Mouse (Mus musculus) frontal cortex, postnatal 25 days (tissue): Measurements from ENCODE around the gene Dnajc8.

Source experiments
- DNase-seq, 2 experiments: peaks; one replicate each; pipeline ENCODE4 v3.0.0; 2022; ENCODE audit warnings: low spot score in 2 of 2

The Dnajc8 gene

GRCm38 (mm10) chr4:132535406-132536121, at the start of gene Dnajc8:
Gene Dnajc8 (plus strand): TSS chr4:132535550.
- DNase-seq: peak; percentile 82 to 90

GRCm38 (mm10) chr4:132488521-132488920, 46.8 kb upstream of the Dnajc8 start:
- no peak for DNase-seq

- no peak for DNase-seq
These were observed 46.4 kb upstream of the Dnajc8 start for GRCm38 (mm10) chr4:132488976-132489375.

DNA sequence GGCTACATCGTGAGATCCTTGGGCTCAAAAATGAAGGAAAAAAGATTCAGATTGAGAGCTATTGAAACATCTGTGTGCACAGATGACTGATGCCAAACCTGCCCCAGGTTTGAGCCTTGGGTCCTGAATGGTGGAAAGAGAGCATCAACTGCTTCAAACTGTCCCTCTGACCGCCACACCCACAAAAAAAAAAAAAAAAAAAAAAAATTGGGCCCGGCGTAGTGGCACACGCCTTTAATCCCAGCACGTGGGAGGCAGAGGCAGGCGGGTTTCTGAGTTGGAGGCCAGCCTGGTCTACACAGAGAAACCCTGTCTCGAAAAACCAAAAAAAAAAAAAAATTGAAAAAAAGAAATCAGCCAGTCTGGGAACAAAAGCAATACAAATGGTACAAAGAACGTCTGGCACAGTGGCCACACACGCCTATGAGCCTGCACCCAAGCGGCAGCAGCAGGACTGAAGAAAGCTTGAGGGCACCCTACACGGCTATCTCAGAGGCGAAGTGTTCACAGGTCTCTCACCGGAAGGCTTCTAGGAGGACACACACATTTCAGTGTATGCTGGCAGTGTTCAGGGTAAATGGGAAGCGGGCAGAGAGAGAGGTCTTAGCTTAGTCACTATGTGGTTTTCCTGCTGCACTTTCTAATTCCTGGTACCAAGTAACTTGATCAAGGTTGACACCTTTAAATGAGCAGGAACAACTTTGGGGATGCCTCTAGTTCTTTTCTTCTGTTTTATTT, 44.9 kb upstream of the Dnajc8 start:
- DNase-seq: no peak

DNA sequence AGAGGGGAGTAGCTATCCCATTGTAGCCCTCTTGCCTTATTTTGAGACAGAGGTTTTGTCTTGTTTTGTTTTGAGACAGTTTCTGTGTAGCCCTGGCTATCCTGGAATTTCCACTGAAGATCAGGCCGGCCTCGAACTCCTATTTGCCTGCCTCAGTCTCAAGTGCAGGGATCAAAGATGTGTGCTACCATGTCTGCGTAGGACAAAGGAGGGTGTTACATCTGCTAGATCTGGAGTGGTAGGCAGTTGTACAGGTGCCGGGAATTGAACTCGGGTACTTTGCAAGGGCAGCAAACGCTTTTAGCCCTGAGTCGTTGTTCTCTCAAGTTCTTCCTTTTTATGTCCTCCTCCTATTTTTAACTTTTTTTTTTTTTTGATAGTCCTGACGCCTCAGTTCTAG, 44.3 kb upstream of the Dnajc8 start:
- no peak for DNase-seq

- DNase-seq: no peak
These were observed 43.6 kb upstream of the Dnajc8 start for GRCm38 (mm10) chr4:132491748-132492147.

DNA sequence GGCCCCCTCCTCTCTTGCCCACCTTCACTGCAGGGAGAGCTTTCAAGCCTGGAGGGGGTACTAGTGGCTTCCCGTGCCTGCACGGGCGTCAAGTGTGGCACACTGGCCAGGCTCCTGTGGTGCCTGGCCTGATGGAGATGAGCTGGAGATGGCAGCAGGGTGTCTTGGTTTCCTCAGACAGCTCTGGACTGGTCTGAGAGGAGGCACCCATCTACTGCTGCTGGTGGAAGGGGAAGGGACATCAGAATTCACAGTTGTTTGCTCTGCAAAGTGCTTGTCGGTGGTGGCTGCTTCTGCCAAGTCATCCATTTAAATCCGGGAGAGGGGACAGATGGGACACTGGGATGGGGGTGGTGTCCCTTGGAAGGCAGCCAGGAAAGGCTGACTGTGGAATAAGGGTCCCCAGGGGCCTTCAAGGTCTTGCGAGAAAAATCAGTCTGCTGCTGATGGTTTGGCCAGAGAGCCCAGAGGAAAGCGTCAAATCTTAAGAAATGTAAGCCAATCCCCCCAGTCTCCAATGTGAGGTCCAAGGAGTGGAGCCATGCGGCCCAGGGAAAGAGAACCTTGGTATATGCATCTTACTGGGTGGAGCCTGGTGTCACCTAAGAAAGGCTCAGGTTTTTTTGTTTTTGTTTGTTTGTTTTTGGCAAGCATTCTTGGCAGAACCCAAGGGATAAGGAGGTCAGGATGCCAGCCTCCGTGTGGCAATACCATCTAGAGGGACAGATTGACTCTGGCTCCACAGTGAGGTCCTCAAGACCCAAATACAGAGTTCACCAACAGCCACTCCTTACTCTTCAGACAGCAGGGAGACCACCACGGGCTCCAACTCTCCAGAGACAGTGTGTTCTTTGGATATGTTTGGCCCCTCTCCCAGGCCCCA, 42.9 kb upstream of the Dnajc8 start:
- DNase-seq: no peak

GRCm38 (mm10) chr4:132494271-132494918, 41.0 kb upstream of the Dnajc8 start:
- DNase-seq: no peak

DNA sequence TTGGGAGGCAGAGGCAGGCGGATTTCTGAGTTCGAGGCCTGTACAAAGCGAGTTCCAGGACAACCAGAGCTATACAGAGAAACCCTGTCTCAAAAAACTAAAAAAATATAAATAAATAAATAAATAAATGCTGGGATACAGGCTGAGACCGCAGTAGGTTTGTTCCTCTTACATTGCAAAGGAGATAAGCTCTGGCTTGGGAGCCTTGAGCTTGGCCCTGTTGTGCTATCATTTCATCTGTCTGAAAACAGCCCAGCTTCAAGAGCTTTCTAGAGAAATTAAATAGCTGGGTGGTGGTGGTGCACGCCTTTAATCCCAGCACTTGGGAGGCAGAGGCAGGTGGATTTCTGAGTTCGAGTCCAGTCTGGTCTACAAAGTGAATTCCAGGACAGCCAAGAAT, 33.7 kb upstream of the Dnajc8 start:
- no peak for DNase-seq

- no peak for DNase-seq
These were observed 32.0 kb upstream of the Dnajc8 start for GRCm38 (mm10) chr4:132503344-132503743.

DNA sequence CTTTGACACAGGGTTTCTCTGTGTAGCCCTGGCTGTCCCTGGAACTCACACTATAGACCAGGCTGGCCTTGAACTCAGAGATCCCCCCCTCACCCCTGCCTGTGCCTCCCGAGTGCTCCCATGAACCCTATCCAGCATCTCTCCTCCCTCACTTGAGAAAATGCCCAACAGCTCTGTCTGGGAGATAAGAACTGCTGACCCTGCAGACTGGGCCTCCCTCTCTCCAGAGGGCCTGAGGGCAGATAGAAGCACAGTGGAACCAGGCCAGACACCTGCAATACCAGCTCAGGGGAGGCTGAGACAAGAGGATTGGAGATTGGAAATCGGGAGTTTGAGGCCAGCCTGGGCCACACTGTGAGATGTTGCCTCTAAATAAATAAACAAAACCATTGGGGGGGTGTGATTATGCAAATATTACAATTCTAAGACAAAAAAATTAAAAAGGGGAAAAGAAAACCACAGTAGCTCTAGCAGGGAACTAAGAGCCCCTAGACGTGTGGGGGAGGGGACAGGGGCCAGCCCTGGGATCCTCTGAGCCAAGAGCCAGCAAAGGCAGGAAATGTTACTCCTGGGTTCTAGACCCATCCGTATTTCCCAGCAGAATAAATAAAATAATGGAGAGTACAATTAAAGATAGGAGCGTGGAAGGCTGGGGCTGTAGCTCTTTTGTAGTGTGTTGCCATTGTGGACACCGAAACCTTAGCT, 30.2 kb upstream of the Dnajc8 start:
- DNase-seq: no peak

- DNase-seq: no peak
These were observed 29.6 kb upstream of the Dnajc8 start for GRCm38 (mm10) chr4:132505800-132506199.

- DNase-seq: no peak
These were observed 29.1 kb upstream of the Dnajc8 start for GRCm38 (mm10) chr4:132506250-132506649.

- DNase-seq: no peak
These were observed 28.1 kb upstream of the Dnajc8 start for GRCm38 (mm10) chr4:132507210-132507609.

GRCm38 (mm10) chr4:132509621-132510296, 25.6 kb upstream of the Dnajc8 start:
- peak; percentile 23 to 36 for DNase-seq

GRCm38 (mm10) chr4:132510352-132510798, 25.0 kb upstream of the Dnajc8 start, which contains the start of gene Sesn2:
Gene Sesn2 (minus strand): TSS chr4:132510501.
- peak; percentile 90 to 94 for DNase-seq

- DNase-seq: no peak
These were observed 23.3 kb upstream of the Dnajc8 start for GRCm38 (mm10) chr4:132512080-132512479.

GRCm38 (mm10) chr4:132513395-132514273, 21.7 kb upstream of the Dnajc8 start:
- DNase-seq: no peak

- peak; percentile 68 to 71 for DNase-seq
These were observed 20.7 kb upstream of the Dnajc8 start for GRCm38 (mm10) chr4:132514555-132515135.
